Mouse (Mus musculus) heart, adult 8-10 months (tissue): ENCODE results near the gene Ddx41. TPM values are rescaled to one million over a fixed set of nuclear protein-coding genes. Genes with fewer than 3 reads are reported as not detected.

Source experiments
- DNase-seq: peaks from one replicate; pipeline ENCODE4 v3.0.0; 2022; ENCODE audit warnings: low spot score
- total RNA-seq, 4 experiments: library from RNA; stranded (reverse); gene quantifications; 2 replicates each; pipeline ENCODE4 v1.2.4; 2022

Gene Ddx41
- total RNA-seq, 4 experiments from 2014 or later: 11.8 to 17.0 (median 13.7) TPM

- DNase-seq: no peak
These were observed 27.9 kb downstream of the Ddx41 start for GRCm38 (mm10) chr13:55508531-55508930.

- DNase-seq: no peak
These were observed 28.6 kb downstream of the Ddx41 start for GRCm38 (mm10) chr13:55507877-55508276.

GRCm38 (mm10) chr13:55506697-55507096, 29.8 kb downstream of the Ddx41 start:
- DNase-seq: no peak

- DNase-seq: no peak
These were observed 30.6 kb downstream of the Ddx41 start for GRCm38 (mm10) chr13:55505810-55506209.

- no peak for DNase-seq
These were observed 32.1 kb downstream of the Ddx41 start for GRCm38 (mm10) chr13:55504390-55504789.

- DNase-seq: no peak
These were observed 34.1 kb downstream of the Ddx41 start for GRCm38 (mm10) chr13:55502405-55502804.

GRCm38 (mm10) chr13:55500575-55500974, 35.9 kb downstream of the Ddx41 start:
- DNase-seq: no peak

- no peak for DNase-seq
These were observed 37.6 kb downstream of the Ddx41 start for GRCm38 (mm10) chr13:55498906-55499305.

GRCm38 (mm10) chr13:55496661-55497060, 39.8 kb downstream of the Ddx41 start:
- DNase-seq: no peak

- no peak for DNase-seq
These were observed 40.8 kb downstream of the Ddx41 start for GRCm38 (mm10) chr13:55495702-55496101.

GRCm38 (mm10) chr13:55494883-55495621, 41.4 kb downstream of the Ddx41 start:
- no peak for DNase-seq

GRCm38 (mm10) chr13:55494257-55494656, 42.2 kb downstream of the Ddx41 start:
- no peak for DNase-seq

GRCm38 (mm10) chr13:55487578-55488498, 48.6 kb downstream of the Ddx41 start, which contains the start of gene Dbn1:
Gene Dbn1 (minus strand): TSS chr13:55488111.
- DNase-seq: no peak

- no peak for DNase-seq
These were observed 49.4 kb downstream of the Ddx41 start for GRCm38 (mm10) chr13:55486916-55487577.

- no peak for DNase-seq
These were observed 50.2 kb downstream of the Ddx41 start for GRCm38 (mm10) chr13:55486029-55486794.

GRCm38 (mm10) chr13:55484520-55485088, 51.9 kb downstream of the Ddx41 start:
- no peak for DNase-seq

- no peak for DNase-seq
These were observed 52.9 kb downstream of the Ddx41 start for GRCm38 (mm10) chr13:55483593-55483992.

GRCm38 (mm10) chr13:55483071-55483470, 53.4 kb downstream of the Ddx41 start:
- no peak for DNase-seq

- DNase-seq: no peak
These were observed 53.9 kb downstream of the Ddx41 start for GRCm38 (mm10) chr13:55482542-55482941.
